Mouse (Mus musculus): Measurements from ENCODE around the gene Cldn14.

- TF ChIP-seq CTCF (IDR thresholded peaks at IDR 0.05; ENCODE audit: extremely low read depth, insufficient read depth, low read length) (no peak), POLR2A (IDR thresholded peaks at IDR 0.05; ENCODE audit: extremely low read depth, insufficient read depth, low read length) (no peak)
Measured at GRCm38 (mm10) chr16:93888481-93888880, 120.2 kb downstream of the Cldn14 start.

Measured in cortical plate, adult 2 months (tissue).